Comparison of ENCODE assay signal across 28 mouse cellular contexts in genomic region chr8:10030320-10031060, GRCm38 (mm10). TPM values are rescaled to one million over a fixed set of nuclear protein-coding genes. Genes with fewer than 3 reads are reported as not detected.
DNase-seq lines count a peak whose midpoint lies in the region; ATAC-seq and TF ChIP-seq lines count a peak whose summit lies in the region.
"Had no signal": no experiment of that assay in that cellular context is flagged by ENCODE, and none has a peak within 500 bp of the region (broad histone marks: within the 10 kb centered on the region; RNA-seq: fewer than 3 reads in every experiment).

No protein-coding gene starts in this region.

- no peak for DNase-seq in liver, postnatal 0 days
- peak; percentile 19 for DNase-seq in retina, postnatal 1 day
- no peak for DNase-seq in retina, embryonic 14.5 days (ENCODE audit: low spot score)
- DNase-seq in lung, postnatal 10 days: no peak
- DNase-seq in thymus, postnatal 25 days: no peak
- DNase-seq: adrenal gland, adult 2 months; cerebellum, adult 2 months; cerebellum, postnatal 25 days; embryo, embryonic 11 days; gastrocnemius, postnatal 10 days; heart, adult 2 months; kidney, adult 2 months; layer of hippocampus, adult 9-11 months; left cerebral cortex, postnatal 4 days; lung, adult 18-20 months; thymus, postnatal 14 days had no signal

- H3K9ac ChIP-seq in liver, postnatal 0 days (replicated peaks): no peak overlapping the region
- no peak overlapping the region for H3K9ac ChIP-seq in liver, embryonic 12.5 days
- H3K9ac ChIP-seq: embryonic facial prominence, embryonic 13.5 days; forebrain, embryonic 13.5 days; hindbrain, embryonic 13.5 days; limb, embryonic 15.5 days had no signal

- no peaks in the 10 kb centered on the region for H3K27me3 ChIP-seq in liver, postnatal 0 days (ENCODE audit: insufficient read depth, low read length)
- H3K27me3 ChIP-seq in liver, embryonic 12.5 days (replicated peaks): no peaks in the 10 kb centered on the region
- H3K27me3 ChIP-seq: embryonic facial prominence, embryonic 13.5 days; forebrain, embryonic 13.5 days; hindbrain, embryonic 13.5 days; limb, embryonic 15.5 days had no signal

- no peak overlapping the region for H3K4me2 ChIP-seq in liver, postnatal 0 days (ENCODE audit: low read depth, low read length)
- no peak overlapping the region for H3K4me2 ChIP-seq in liver, embryonic 12.5 days
- H3K4me2 ChIP-seq: embryonic facial prominence, embryonic 13.5 days; forebrain, embryonic 13.5 days; hindbrain, embryonic 13.5 days; limb, embryonic 15.5 days had no signal

- no peak for ATAC-seq in liver, postnatal 0 days
- no peak for ATAC-seq in liver, embryonic 12.5 days
- peak; percentile 57 to 66; a peak in 3 of 4 replicates for ATAC-seq in hematopoietic stem cell, adult 5-6 weeks (replicated peaks in 1 of 2; ENCODE audit: insufficient read depth in 1 of 2, low FRiP score in 2 of 2, low TSS enrichment in 1 of 2, low read depth in 1 of 2, poor library complexity in 2 of 2, severe bottlenecking in 2 of 2)
- ATAC-seq: forebrain, embryonic 13.5 days had no signal

- no peaks in the 10 kb centered on the region for H3K9me3 ChIP-seq in liver, postnatal 0 days (ENCODE audit: low read length)
- no peaks in the 10 kb centered on the region for H3K9me3 ChIP-seq in liver, embryonic 12.5 days (replicated peaks)
- H3K9me3 ChIP-seq: embryonic facial prominence, embryonic 13.5 days; forebrain, embryonic 13.5 days; hindbrain, embryonic 13.5 days; limb, embryonic 15.5 days; midbrain, embryonic 10.5 days had no signal

- H3K36me3 ChIP-seq in liver, postnatal 0 days (replicated peaks; ENCODE audit: insufficient read depth, low read length): no peaks in the 10 kb centered on the region
- H3K36me3 ChIP-seq in liver, embryonic 12.5 days: no peaks in the 10 kb centered on the region
- H3K36me3 ChIP-seq: embryonic facial prominence, embryonic 13.5 days; hindbrain, embryonic 13.5 days; limb, embryonic 15.5 days; midbrain, embryonic 10.5 days had no signal

- peak overlapping the region; percentile 44; the same call in 1 of the 2 replicates for H3K27ac ChIP-seq in liver, postnatal 0 days (ENCODE audit: low read depth)
- no peak overlapping the region for H3K27ac ChIP-seq in liver, embryonic 12.5 days
- H3K27ac ChIP-seq: embryonic facial prominence, embryonic 13.5 days; forebrain, embryonic 13.5 days; heart, adult 2 months; hindbrain, embryonic 13.5 days; kidney, postnatal 0 days; left cerebral cortex, adult 2 months; limb, embryonic 15.5 days; midbrain, embryonic 10.5 days had no signal

- H3K4me1 ChIP-seq in liver, postnatal 0 days (ENCODE audit: insufficient read depth): no peaks in the 10 kb centered on the region
- H3K4me1 ChIP-seq in liver, embryonic 12.5 days: no peaks in the 10 kb centered on the region
- H3K4me1 ChIP-seq: embryonic facial prominence, embryonic 13.5 days; hindbrain, embryonic 13.5 days; limb, embryonic 15.5 days had no signal

- TF ChIP-seq EP300 in liver, postnatal 0 days (IDR thresholded peaks at IDR 0.05; ENCODE audit: low read depth): no peak

- no peak overlapping the region for H3K4me3 ChIP-seq in liver, postnatal 0 days (ENCODE audit: low read depth, low read length)
- no peak overlapping the region for H3K4me3 ChIP-seq in liver, embryonic 12.5 days
- H3K4me3 ChIP-seq: embryonic facial prominence, embryonic 13.5 days; erythroblast, embryonic 14.5 days; forebrain, embryonic 13.5 days; heart, adult 2 months; hindbrain, embryonic 13.5 days; left cerebral cortex, adult 2 months; limb, embryonic 15.5 days; midbrain, embryonic 10.5 days; myocyte had no signal

- TF ChIP-seq CTCF in liver, postnatal 0 days (IDR thresholded peaks at IDR 0.05; ENCODE audit: low read depth): no peak

- WGBS in liver, postnatal 0 days (ENCODE audit: insufficient replicate concordance): 46% methylated on average over 8 of the region's 8 CpGs
- 50% methylated on average over 8 of the region's 8 CpGs for WGBS in liver, embryonic 12.5 days (ENCODE audit: insufficient replicate concordance)

RNA-seq across cellular contexts. Expression of gene Tnfsf13b, which starts 24.2 kb away (rescaled TPM):
- 0.58 and 0.69 TPM in 2 replicates for polyA plus RNA-seq in liver, postnatal 0 days (2015; fragmentation: Nextera tagmentation; extraction: Ambion mirVana)
- polyA plus RNA-seq in liver, embryonic 12.5 days (2016; fragmentation: Nextera tagmentation; extraction: Ambion mirVana): 0.06 and 0.15 TPM in 2 replicates
- 2.2 TPM in 2 replicates for total RNA-seq in hematopoietic stem cell, adult 5-6 weeks (2017)
- total RNA-seq: MEL had no signal
- polyA plus RNA-seq: erythroblast, embryonic 14.5 days had no signal

RNA-seq across cellular contexts. Expression of gene Abhd13, which starts 53.0 kb away (rescaled TPM):
- 5.2 and 5.6 TPM in 2 replicates for polyA plus RNA-seq in liver, postnatal 0 days (2015; fragmentation: Nextera tagmentation; extraction: Ambion mirVana)
- polyA plus RNA-seq in liver, embryonic 12.5 days (2016; fragmentation: Nextera tagmentation; extraction: Ambion mirVana): 8.3 and 8.5 TPM in 2 replicates
- 13.6 and 15.4 TPM in 2 replicates for total RNA-seq in hematopoietic stem cell, adult 5-6 weeks (2017)

RNA-seq across cellular contexts. Expression of gene Lig4, which starts 53.0 kb away (rescaled TPM):
- 1.2 and 1.3 TPM in 2 replicates for polyA plus RNA-seq in liver, postnatal 0 days (2015; fragmentation: Nextera tagmentation; extraction: Ambion mirVana)
- polyA plus RNA-seq in liver, embryonic 12.5 days (2016; fragmentation: Nextera tagmentation; extraction: Ambion mirVana): 1.6 and 2.0 TPM in 2 replicates
- total RNA-seq in hematopoietic stem cell, adult 5-6 weeks (2017): 1.6 and 1.7 TPM in 2 replicates

Comparison
In these comparisons a context has a peak if more than half of its experiments do, and no peak if none do; other contexts are left out.
1. ATAC-seq: peak in hematopoietic stem cell, adult 5-6 weeks (2 of 2); none in liver, postnatal 0 days (single experiment) and liver, embryonic 12.5 days (single experiment).